Mouse (Mus musculus) embryonic facial prominence, embryonic 13.5 days (tissue): ENCODE measurements around the gene Dtnbp1. TPM values are rescaled to one million over a fixed set of nuclear protein-coding genes. Genes with fewer than 3 reads are reported as not detected.

ENCODE experiments used
- ATAC-seq: fragments of 200-750 bp; cut with Nextera tagmentation; 2 replicates; pipeline ENCODE4 v1.8.0; 2017; ENCODE audit warnings: low read depth; ENCODE audit not compliant: insufficient number of reproducible peaks, insufficient read depth, low FRiP score, low TSS enrichment
- H3K27ac ChIP-seq: fragments of 300-500 bp; sonication (generic); 2 replicates; pipeline ENCODE4 v1.5.1; 2015; ENCODE audit warnings: moderate library complexity, mild to moderate bottlenecking, inconsistent platforms
- H3K27me3 ChIP-seq: fragments of 300-500 bp; sonication (generic); 2 replicates; pipeline ENCODE4 v1.6.1; 2015; ENCODE audit warnings: mild to moderate bottlenecking, inconsistent platforms
- H3K36me3 ChIP-seq: fragments of 300-500 bp; sonication (generic); 2 replicates; pipeline ENCODE4 v1.6.1; 2015; ENCODE audit warnings: mild to moderate bottlenecking, inconsistent platforms
- H3K4me1 ChIP-seq: fragments of 300-500 bp; sonication (generic); 2 replicates; pipeline ENCODE4 v1.6.1; 2015; ENCODE audit warnings: inconsistent platforms
- H3K4me2 ChIP-seq: fragments of 300-500 bp; sonication (generic); 2 replicates; pipeline ENCODE4 v1.6.1; 2015; ENCODE audit warnings: moderate library complexity, mild to moderate bottlenecking, inconsistent platforms
- H3K4me3 ChIP-seq: fragments of 300-500 bp; sonication (generic); 2 replicates; pipeline ENCODE4 v1.5.1; 2015; ENCODE audit warnings: mild to moderate bottlenecking, inconsistent platforms
- H3K9ac ChIP-seq: fragments of 300-500 bp; sonication (generic); 2 replicates; pipeline ENCODE4 v1.6.1; 2015; ENCODE audit warnings: mild to moderate bottlenecking, inconsistent platforms
- H3K9me3 ChIP-seq: fragments of 300-500 bp; sonication (generic); 2 replicates; pipeline ENCODE4 v1.6.1; 2016; ENCODE audit warnings: inconsistent platforms
- WGBS: fragments of 180-500 bp; shearing (Covaris S2); methylation state at CpG from one replicate; pipeline ENCODE4 v1.1.7; 2015; ENCODE audit warnings: mixed read lengths; 5-methylcytosine and 5-hydroxymethylcytosine counted together
- polyA plus RNA-seq: library from polyadenylated mRNA; unstranded; fragments of >200 nt; fragmentation: Nextera tagmentation; extraction: Ambion mirVana; gene quantifications from 2 replicates; pipeline ENCODE4 v1.2.1, GENCODE M21; 2015

Gene Dtnbp1
- polyA plus RNA-seq, 1 experiment from 2014 or later, result 77.9 TPM

DNA sequence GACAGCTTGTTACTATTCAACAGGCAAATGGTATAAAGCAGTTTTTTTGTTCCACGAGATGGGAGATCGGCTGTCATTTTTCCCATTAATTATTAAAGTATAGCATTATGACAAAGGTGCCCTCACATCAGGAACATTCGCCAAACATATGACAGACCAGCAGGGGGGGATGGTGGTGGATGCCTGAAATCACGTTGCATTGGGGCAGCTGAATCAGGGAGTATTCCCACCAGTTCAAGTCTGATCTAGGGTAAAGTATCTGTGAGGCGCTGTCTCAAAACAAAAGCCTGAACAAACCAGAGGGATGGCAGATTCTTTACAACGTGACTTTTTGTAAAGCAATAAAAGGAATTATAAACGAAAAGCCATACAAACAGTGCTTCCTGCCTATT is 1.1 kb downstream of the Dtnbp1 start:
- WGBS, result 20% methylated on average over 7 of the region's 7 CpGs
- H3K4me1 ChIP-seq, result peaks cover 33% of the 10 kb centered on the region
- peak overlapping the region; percentile 86; the same call in 1 of the 2 replicates for H3K27ac ChIP-seq
- H3K4me3 ChIP-seq, result peak overlapping the region; percentile 76
- peak overlapping the region; percentile 87 for H3K9ac ChIP-seq
- H3K9me3 ChIP-seq, result no peaks in the 10 kb centered on the region
- H3K4me2 ChIP-seq, result peak overlapping the region; percentile 70
- no peaks in the 10 kb centered on the region for H3K27me3 ChIP-seq
- ATAC-seq, result no peak
- no peaks in the 10 kb centered on the region; the same call in 1 of the 2 replicates for H3K36me3 ChIP-seq

DNA sequence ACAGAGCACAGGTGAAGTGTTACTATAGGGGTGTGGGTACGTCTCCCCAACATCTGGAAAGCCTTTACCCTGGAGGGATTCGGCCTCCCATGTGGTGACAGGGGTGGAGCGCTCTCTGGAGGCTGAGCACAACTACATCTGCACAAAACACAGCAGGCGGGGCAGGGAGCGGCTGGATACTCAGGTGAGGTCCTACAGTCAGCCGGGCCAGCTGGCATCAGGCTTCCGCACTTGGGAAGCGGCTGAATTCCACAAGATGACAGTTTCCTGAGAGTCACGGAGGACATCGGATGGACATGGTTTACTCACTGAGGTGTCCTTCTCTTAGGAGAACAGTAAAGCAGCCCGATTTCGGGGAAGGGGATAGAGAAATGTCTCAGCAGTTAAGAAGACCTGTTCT is 2.7 kb downstream of the Dtnbp1 start:
- Histone ChIP-seq H3K36me3 (no peaks in the 10 kb centered on the region; the same call in 1 of the 2 replicates), H3K4me3 (no peak overlapping the region), H3K4me1 (peaks cover 31% of the 10 kb centered on the region), H3K4me2 (no peak overlapping the region), H3K9me3 (no peaks in the 10 kb centered on the region), H3K27me3 (no peaks in the 10 kb centered on the region), H3K27ac (no peak overlapping the region), H3K9ac (no peak overlapping the region)
- WGBS, result 84% methylated on average over 12 of the region's 12 CpGs
- ATAC-seq, result no peak

DNA sequence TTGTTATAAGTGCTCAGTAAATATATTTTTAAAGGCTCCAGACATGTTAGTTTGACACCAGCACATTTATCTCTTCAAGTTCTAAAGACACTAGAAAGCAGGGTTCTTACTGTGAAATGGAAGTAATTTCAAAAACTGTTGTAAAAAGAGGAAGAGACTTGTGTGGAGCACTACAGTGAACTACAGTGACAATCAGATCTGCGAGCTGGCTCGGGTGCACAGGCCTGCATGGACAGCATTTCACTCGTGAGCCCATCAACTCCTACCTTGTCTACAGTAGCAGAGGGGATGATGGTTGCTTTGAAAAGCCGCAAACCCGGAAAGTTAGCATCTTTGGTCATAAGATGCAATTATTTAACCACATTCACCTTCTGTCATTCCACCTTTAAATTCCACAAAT is 5.6 kb downstream of the Dtnbp1 start:
- H3K4me3 ChIP-seq, result no peak overlapping the region
- H3K27ac ChIP-seq, result no peak overlapping the region
- H3K9me3 ChIP-seq, result no peaks in the 10 kb centered on the region
- 84% methylated on average over 5 of the region's 5 CpGs for WGBS
- ATAC-seq, result no peak
- H3K4me1 ChIP-seq, result peaks cover 27% of the 10 kb centered on the region
- H3K4me2 ChIP-seq, result no peak overlapping the region
- no peaks in the 10 kb centered on the region for H3K27me3 ChIP-seq
- peaks cover 11% of the 10 kb centered on the region for H3K36me3 ChIP-seq
- no peak overlapping the region for H3K9ac ChIP-seq

- Histone ChIP-seq H3K9ac (no peak overlapping the region), H3K4me2 (no peak overlapping the region), H3K36me3 (peaks cover 37% of the 10 kb centered on the region), H3K27me3 (no peaks in the 10 kb centered on the region), H3K27ac (no peak overlapping the region), H3K9me3 (no peaks in the 10 kb centered on the region), H3K4me1 (peaks cover 6% of the 10 kb centered on the region; the same call in 1 of the 2 replicates), H3K4me3 (no peak overlapping the region)
- 88% methylated on average over 10 of the region's 10 CpGs for WGBS
- no peak for ATAC-seq
Measured at GRCm38 (mm10) chr13:44992550-44993205, 9.3 kb downstream of the Dtnbp1 start.

- no peak overlapping the region for H3K4me2 ChIP-seq
- H3K4me3 ChIP-seq, result no peak overlapping the region
- H3K27ac ChIP-seq, result no peak overlapping the region
- ATAC-seq, result no peak
- peaks cover 6% of the 10 kb centered on the region; the same call in 1 of the 2 replicates for H3K4me1 ChIP-seq
- H3K9ac ChIP-seq, result no peak overlapping the region
- H3K36me3 ChIP-seq, result peaks cover 43% of the 10 kb centered on the region
- H3K27me3 ChIP-seq, result no peaks in the 10 kb centered on the region
- H3K9me3 ChIP-seq, result no peaks in the 10 kb centered on the region
- WGBS, result 85% methylated on average over 4 of the region's 4 CpGs
Measured at GRCm38 (mm10) chr13:44991936-44992335, 10.0 kb downstream of the Dtnbp1 start.

DNA sequence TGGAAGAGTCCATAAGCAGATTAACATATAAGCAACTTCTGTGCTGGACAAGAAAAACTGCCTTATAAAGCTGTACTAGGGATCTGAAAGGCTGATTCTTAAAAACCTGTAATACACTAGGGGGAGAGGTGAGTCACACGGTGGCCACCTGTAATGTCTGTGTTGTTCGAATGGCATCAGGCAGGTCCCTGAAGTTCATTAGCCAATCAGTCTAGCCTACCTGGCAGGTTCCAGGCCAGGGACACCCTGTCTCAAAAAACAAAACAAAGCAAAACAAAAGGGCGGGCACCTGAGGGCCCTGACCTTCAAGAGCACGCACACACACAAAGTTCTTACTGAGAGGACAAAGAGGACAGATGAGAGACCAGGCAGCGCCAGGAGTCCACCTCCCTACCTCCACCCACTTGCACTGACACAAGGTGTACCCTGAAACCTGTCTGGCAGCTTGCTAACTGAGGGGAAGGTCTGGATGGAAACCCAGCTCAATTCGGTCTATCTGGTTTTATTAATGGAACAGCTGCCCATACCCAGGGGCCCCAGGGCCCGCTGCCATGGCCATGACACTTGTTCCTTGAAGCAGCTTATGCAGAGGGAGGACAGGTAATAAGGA is 11.8 kb downstream of the Dtnbp1 start:
- no peak overlapping the region for H3K4me3 ChIP-seq
- H3K27ac ChIP-seq, result no peak overlapping the region
- H3K36me3 ChIP-seq, result peaks cover 49% of the 10 kb centered on the region
- no peak overlapping the region for H3K4me2 ChIP-seq
- WGBS, result 85% methylated on average over 7 of the region's 7 CpGs
- H3K4me1 ChIP-seq, result peaks cover 6% of the 10 kb centered on the region; the same call in 1 of the 2 replicates
- H3K27me3 ChIP-seq, result no peaks in the 10 kb centered on the region
- no peak overlapping the region for H3K9ac ChIP-seq
- ATAC-seq, result no peak
- no peaks in the 10 kb centered on the region for H3K9me3 ChIP-seq

DNA sequence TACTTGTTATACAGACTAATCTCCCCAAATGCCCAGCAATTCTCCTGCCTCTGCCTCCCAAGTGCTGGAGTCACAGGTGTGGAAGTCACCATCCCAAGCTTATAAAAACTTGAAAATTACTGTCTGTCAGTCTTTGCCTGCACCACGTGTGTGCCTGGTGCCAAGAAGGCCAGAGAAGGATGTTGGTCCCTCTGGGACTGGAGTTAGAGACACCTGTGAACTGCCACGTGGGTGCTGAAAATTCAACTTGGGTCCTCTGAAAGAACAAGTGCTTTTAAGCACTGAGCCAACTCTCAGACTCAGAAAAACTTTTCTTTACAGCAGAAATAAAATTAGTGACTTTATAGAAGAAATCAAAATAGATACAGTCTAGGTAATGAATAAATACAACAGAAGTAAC is 15.6 kb downstream of the Dtnbp1 start:
- ATAC-seq, result no peak
- Histone ChIP-seq H3K9me3 (no peaks in the 10 kb centered on the region), H3K27me3 (no peaks in the 10 kb centered on the region), H3K9ac (no peak overlapping the region), H3K4me2 (no peak overlapping the region), H3K4me1 (no peaks in the 10 kb centered on the region), H3K4me3 (no peak overlapping the region), H3K27ac (no peak overlapping the region), H3K36me3 (peaks cover 46% of the 10 kb centered on the region)
- 75% methylated on average over 2 of the region's 2 CpGs for WGBS

DNA sequence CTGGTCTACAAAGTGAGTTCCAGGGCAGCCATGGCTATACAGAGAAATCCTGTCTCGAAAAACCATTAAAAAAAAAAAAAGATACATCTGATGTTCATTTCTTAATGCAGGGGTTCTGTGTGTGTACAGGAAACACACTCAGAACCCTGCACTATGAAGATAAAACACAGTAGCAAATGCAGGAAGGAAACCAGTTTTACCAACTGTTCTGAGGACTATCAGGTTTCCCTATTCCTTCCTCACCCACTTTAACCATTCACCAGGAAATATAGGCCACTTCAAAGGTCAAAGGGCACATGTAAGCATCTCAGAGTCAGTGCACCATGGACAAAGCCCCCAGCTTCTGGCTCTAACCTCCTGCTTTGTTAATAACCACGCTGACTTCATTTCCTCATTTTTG is 16.6 kb downstream of the Dtnbp1 start:
- ATAC-seq, result no peak
- H3K36me3 ChIP-seq, result peaks cover 38% of the 10 kb centered on the region
- 47% methylated on average over 2 of the region's 2 CpGs for WGBS

DNA sequence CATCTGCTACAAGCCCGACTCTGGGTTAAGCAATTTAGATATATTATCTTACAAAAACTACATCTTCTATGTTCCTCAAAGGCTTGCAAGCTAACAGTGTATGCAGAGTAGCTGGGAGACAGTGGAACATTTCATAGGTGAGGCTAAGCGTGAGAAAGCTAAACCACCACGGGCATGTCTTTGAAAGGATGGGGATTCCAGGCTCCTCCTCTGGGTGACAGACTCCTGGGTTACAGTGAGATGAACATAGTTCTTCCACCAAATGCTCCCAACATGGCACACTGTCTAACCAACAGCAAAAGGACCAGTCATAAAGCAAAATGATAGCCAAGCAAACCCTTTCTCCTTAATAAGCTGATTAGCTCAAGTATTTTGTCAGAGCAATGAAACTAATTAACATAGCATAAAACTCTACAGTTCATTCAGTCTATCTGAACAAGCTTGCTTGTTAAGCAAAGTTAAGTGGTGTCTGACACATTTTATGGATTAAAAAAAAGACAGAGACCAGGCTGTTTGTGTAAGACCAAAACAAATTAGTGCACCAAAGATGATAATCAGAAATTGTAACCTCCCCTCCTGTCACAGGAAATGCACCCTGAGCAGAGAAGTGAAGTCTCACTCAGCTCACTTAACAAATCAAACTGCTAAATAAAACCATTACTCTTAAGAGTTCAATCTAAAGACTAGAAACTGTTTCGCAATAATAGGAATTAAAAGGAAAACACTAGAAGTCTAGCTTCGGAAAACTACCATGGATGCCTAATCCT is 18.1 kb downstream of the Dtnbp1 start:
- ATAC-seq, result no peak

More for the DNA sequence above, 16.6 kb downstream of the Dtnbp1 start:
- no peak overlapping the region for H3K4me3 ChIP-seq
- no peak overlapping the region for H3K9ac ChIP-seq
- no peaks in the 10 kb centered on the region for H3K27me3 ChIP-seq
- H3K27ac ChIP-seq, result no peak overlapping the region
- no peaks in the 10 kb centered on the region for H3K4me1 ChIP-seq
- H3K4me2 ChIP-seq, result no peak overlapping the region
- H3K9me3 ChIP-seq, result no peaks in the 10 kb centered on the region

DNA sequence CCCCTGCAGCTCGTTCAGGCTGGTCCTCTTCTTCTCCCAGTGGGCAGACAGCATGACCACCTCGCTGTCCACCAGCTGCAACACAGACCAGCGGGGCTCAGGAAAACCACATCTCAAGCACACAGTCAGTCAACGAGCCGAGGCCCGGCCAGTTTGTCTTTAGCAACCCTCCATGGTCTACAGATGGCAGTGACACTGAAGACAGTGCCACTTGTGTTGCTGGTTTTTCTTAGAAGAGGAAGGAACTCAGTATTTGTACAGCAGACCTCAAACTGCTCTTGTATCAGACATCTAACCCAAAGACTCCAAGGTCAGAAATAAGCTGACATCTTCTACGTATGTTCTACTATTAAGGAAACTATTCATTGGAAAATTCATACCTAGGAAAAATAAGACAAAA is 19.1 kb downstream of the Dtnbp1 start:
- WGBS, result 86% methylated on average over 7 of the region's 7 CpGs
- Histone ChIP-seq H3K4me2 (no peak overlapping the region), H3K36me3 (peaks cover 22% of the 10 kb centered on the region), H3K4me3 (no peak overlapping the region), H3K27ac (no peak overlapping the region), H3K9me3 (no peaks in the 10 kb centered on the region), H3K4me1 (no peaks in the 10 kb centered on the region), H3K9ac (no peak overlapping the region), H3K27me3 (no peaks in the 10 kb centered on the region)
- no peak for ATAC-seq

More for the DNA sequence above, 18.1 kb downstream of the Dtnbp1 start:
- no peak overlapping the region for H3K4me2 ChIP-seq
- H3K27ac ChIP-seq, result no peak overlapping the region
- no peak overlapping the region for H3K4me3 ChIP-seq
- 82% methylated on average over 5 of the region's 5 CpGs for WGBS
- no peaks in the 10 kb centered on the region for H3K27me3 ChIP-seq
- H3K9ac ChIP-seq, result no peak overlapping the region
- H3K4me1 ChIP-seq, result no peaks in the 10 kb centered on the region
- no peaks in the 10 kb centered on the region for H3K9me3 ChIP-seq
- peaks cover 32% of the 10 kb centered on the region for H3K36me3 ChIP-seq

- no peak overlapping the region for H3K27ac ChIP-seq
- H3K9ac ChIP-seq, result no peak overlapping the region
- no peaks in the 10 kb centered on the region; the same call in 1 of the 2 replicates for H3K4me1 ChIP-seq
- H3K36me3 ChIP-seq, result peaks cover 5% of the 10 kb centered on the region; the same call in 1 of the 2 replicates
- no peak overlapping the region for H3K4me3 ChIP-seq
- H3K9me3 ChIP-seq, result no peaks in the 10 kb centered on the region
- no peak overlapping the region for H3K4me2 ChIP-seq
- H3K27me3 ChIP-seq, result no peaks in the 10 kb centered on the region
- 92% methylated on average over 7 of the region's 7 CpGs for WGBS
- ATAC-seq, result no peak
Measured at GRCm38 (mm10) chr13:44979433-44979832, 22.5 kb downstream of the Dtnbp1 start.
